Mouse (Mus musculus): ENCODE data around the gene Cisd3. TPM values are rescaled to one million over a fixed set of nuclear protein-coding genes. Genes with fewer than 3 reads are reported as not detected.

Cisd3 gene
- polyA plus RNA-seq, 1 experiment from 2014 or later, result 120 TPM

DNA sequence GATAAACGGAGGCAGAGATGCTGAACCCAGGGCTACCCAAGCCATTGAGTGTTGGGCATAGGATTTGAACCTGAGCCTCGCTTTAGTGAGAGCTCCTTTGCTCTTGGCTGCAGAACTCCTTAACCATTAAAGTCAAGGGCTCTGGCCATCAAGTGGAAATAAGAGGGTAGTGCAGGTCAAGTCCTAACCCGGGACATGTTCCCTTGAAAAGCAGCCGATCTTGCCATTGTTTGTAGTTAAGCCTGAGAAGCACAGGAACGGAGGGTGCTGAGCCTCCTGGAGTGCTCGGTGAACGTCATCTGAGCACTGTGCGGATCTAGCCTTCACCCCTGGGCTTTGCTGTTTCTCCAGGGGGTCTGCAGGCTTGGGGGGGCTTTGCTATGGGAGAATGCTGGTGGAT lies 7.8 kb upstream of the Cisd3 start:
- Histone ChIP-seq H3K4me2 (ENCODE audit: low read depth, low read length) (no peak overlapping the region), H3K27ac (ENCODE audit: low read length) (no peak overlapping the region), H3K9ac (ENCODE audit: low read depth, low read length) (no peak overlapping the region), H3K36me3 (ENCODE audit: control insufficient read depth, insufficient read depth, low read length) (peaks cover 28% of the 10 kb centered on the region), H3K4me3 (ENCODE audit: low read length) (no peak overlapping the region), H3K4me1 (ENCODE audit: control insufficient read depth, insufficient read depth, low read length) (no peaks in the 10 kb centered on the region), H3K9me3 (ENCODE audit: control insufficient read depth, low read length) (no peaks in the 10 kb centered on the region), H3K27me3 (replicated peaks; ENCODE audit: control insufficient read depth, insufficient read depth, low read length) (no peaks in the 10 kb centered on the region)
- 73% methylated on average over 8 of the region's 8 CpGs for WGBS
- ATAC-seq, result no peak

DNA sequence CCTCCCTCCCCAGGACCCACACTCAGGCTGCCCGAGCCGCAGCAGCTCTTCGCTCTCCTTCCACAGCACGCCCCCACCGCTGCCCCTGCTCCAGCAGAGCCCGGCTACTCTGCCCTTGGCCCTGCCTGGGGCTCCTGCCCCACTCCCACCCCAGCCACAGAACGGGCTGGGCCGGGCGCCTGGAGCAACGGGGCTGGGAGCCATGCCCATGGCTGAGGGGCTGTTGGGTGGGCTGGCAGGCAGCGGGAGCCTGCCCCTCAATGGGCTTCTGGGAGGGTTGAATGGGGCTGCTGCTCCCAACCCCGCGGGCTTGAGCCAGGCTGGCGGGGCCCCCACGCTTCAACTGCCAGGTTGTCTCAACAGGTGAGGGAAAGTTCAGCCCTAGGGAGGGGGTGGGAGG lies 7.3 kb upstream of the Cisd3 start:
- Histone ChIP-seq H3K9me3 (ENCODE audit: control insufficient read depth, low read length) (no peaks in the 10 kb centered on the region), H3K36me3 (ENCODE audit: control insufficient read depth, insufficient read depth, low read length) (peaks cover 28% of the 10 kb centered on the region), H3K27ac (ENCODE audit: low read length) (no peak overlapping the region), H3K9ac (ENCODE audit: low read depth, low read length) (no peak overlapping the region), H3K4me1 (ENCODE audit: control insufficient read depth, insufficient read depth, low read length) (no peaks in the 10 kb centered on the region), H3K4me2 (ENCODE audit: low read depth, low read length) (no peak overlapping the region), H3K4me3 (ENCODE audit: low read length) (no peak overlapping the region), H3K27me3 (replicated peaks; ENCODE audit: control insufficient read depth, insufficient read depth, low read length) (no peaks in the 10 kb centered on the region)
- WGBS, result 86% methylated on average over 15 of the region's 15 CpGs
- no peak for ATAC-seq

DNA sequence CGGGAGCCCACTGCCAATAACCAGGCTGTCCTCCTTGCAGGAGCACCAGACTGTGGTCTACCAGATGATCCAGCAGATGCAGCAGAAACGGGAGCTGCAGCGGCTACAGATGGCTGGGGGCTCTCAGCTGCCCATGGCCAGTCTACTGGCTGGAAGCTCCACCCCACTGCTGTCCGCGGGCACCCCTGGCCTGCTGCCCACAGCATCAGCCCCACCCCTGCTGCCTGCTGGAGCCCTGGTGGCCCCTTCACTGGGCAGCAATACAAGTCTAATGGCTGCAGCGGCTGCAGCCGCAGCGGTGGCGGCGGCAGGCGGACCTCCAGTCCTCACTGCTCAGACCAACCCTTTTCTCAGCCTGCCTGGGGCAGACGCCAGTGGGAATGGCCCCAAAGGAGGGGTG lies 5.2 kb upstream of the Cisd3 start:
- H3K4me3 ChIP-seq (ENCODE audit: low read length), result no peak overlapping the region

DNA sequence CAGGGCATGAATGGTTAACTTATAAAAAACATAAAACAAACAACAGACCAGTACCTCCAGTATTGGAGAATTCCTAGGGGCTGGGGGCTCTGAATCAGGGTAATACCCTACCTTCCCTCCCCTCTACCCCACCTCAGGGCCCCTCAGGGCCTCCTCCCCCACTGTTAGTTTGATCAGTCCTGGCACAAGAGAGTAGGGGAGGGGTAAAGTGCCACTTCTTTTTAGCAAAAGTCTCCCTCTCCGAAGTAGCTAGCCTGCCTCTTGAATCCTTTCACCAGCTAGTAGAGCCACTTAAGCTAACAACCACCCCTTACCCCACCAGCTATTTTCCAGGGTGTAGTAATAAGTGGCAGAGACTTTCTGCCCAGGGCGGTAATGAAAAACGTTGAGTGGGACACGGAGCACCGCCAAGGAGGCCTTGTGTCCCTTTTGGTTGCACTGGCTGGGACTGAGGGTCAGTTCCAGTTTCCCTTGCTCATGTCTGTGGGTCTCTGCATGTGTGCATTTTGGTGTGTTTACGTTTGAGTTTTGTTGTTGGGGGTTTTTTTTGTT lies 3.0 kb upstream of the Cisd3 start:
- 69% methylated on average over 6 of the region's 6 CpGs for WGBS
- Histone ChIP-seq H3K27me3 (replicated peaks; ENCODE audit: control insufficient read depth, insufficient read depth, low read length) (no peaks in the 10 kb centered on the region), H3K4me3 (ENCODE audit: low read length) (no peak overlapping the region), H3K9me3 (ENCODE audit: control insufficient read depth, low read length) (no peaks in the 10 kb centered on the region), H3K36me3 (ENCODE audit: control insufficient read depth, insufficient read depth, low read length) (peaks cover 15% of the 10 kb centered on the region), H3K27ac (ENCODE audit: low read length) (no peak overlapping the region), H3K4me1 (ENCODE audit: control insufficient read depth, insufficient read depth, low read length) (peaks cover 18% of the 10 kb centered on the region), H3K4me2 (ENCODE audit: low read depth, low read length) (no peak overlapping the region), H3K9ac (ENCODE audit: low read depth, low read length) (no peak overlapping the region)
- ATAC-seq, result no peak

More for the DNA sequence above, 5.2 kb upstream of the Cisd3 start:
- Histone ChIP-seq H3K9ac (ENCODE audit: low read depth, low read length) (no peak overlapping the region), H3K36me3 (ENCODE audit: control insufficient read depth, insufficient read depth, low read length) (peaks cover 19% of the 10 kb centered on the region), H3K9me3 (ENCODE audit: control insufficient read depth, low read length) (no peaks in the 10 kb centered on the region), H3K27me3 (replicated peaks; ENCODE audit: control insufficient read depth, insufficient read depth, low read length) (no peaks in the 10 kb centered on the region), H3K4me1 (ENCODE audit: control insufficient read depth, insufficient read depth, low read length) (peaks cover 9% of the 10 kb centered on the region; the same call in 1 of the 2 replicates), H3K27ac (ENCODE audit: low read length) (no peak overlapping the region), H3K4me2 (ENCODE audit: low read depth, low read length) (no peak overlapping the region)
- WGBS, result 77% methylated on average over 12 of the region's 12 CpGs
- ATAC-seq, result no peak

DNA sequence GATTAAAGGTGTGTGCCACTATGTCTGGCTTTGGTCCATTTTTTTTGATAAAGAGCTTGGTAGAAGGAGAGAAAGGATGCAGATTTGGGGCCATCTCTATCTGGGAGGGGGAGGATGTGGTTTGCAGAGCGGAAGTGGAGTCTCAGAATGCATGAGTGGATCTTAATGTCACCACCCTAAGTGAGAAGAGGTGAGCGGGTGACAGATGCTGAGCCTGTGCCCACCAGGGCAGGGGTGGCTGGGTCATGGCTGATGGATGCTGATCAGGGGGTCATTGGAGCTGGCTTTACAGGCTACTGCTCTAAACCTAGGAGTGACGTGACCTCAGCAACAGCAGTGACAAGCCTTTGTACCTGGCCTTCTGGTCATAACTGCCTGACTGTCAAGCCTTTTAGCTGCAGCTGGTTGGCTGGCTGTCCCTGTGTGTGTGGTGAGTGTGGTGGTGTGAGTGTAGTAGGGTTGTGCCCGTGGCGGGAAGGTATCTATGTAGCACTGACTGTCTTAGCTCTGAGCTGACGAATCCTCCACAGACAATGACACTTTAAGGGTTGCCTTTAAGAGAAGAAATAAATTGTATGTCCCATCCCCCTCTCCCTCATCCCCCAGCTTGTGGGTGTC lies 1.5 kb upstream of the Cisd3 start:
- H3K9me3 ChIP-seq (ENCODE audit: control insufficient read depth, low read length), result no peaks in the 10 kb centered on the region
- H3K4me1 ChIP-seq (ENCODE audit: control insufficient read depth, insufficient read depth, low read length), result peaks cover 18% of the 10 kb centered on the region
- 83% methylated on average over 6 of the region's 6 CpGs for WGBS
- H3K4me2 ChIP-seq (ENCODE audit: low read depth, low read length), result no peak overlapping the region
- no peak for ATAC-seq
- peaks cover 11% of the 10 kb centered on the region for H3K36me3 ChIP-seq (ENCODE audit: control insufficient read depth, insufficient read depth, low read length)
- no peak overlapping the region for H3K4me3 ChIP-seq (ENCODE audit: low read length)
- no peaks in the 10 kb centered on the region for H3K27me3 ChIP-seq (replicated peaks; ENCODE audit: control insufficient read depth, insufficient read depth, low read length)
- H3K9ac ChIP-seq (ENCODE audit: low read depth, low read length), result no peak overlapping the region
- H3K27ac ChIP-seq (ENCODE audit: low read length), result no peak overlapping the region

DNA sequence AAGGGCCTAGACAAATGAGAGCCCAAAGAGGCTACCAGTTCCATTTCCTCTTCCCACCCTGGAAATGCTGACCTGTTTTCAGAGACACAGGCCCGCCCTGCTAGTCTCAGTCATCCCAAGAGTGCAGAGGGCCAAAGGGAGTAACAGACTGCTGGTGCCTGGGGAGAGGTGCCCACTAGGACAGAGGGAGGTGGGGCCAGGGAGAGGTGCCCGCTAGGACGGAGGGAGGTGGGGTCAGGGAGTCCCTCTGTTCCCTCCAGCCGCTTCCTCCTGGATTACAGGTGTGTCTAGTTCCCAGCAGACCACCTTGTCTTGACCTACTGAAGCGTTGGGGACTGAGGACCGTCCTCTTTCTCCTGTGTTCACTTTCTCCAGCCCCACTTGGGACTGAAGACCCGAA lies 860 bp upstream of the Cisd3 start:
- ATAC-seq, result no peak
- Histone ChIP-seq H3K4me2 (ENCODE audit: low read depth, low read length) (no peak overlapping the region), H3K36me3 (ENCODE audit: control insufficient read depth, insufficient read depth, low read length) (peaks cover 5% of the 10 kb centered on the region; the same call in 1 of the 2 replicates), H3K4me3 (ENCODE audit: low read length) (no peak overlapping the region), H3K4me1 (ENCODE audit: control insufficient read depth, insufficient read depth, low read length) (peaks cover 18% of the 10 kb centered on the region), H3K9ac (ENCODE audit: low read depth, low read length) (peak overlapping the region; percentile 54; the same call in 1 of the 2 replicates), H3K27me3 (replicated peaks; ENCODE audit: control insufficient read depth, insufficient read depth, low read length) (no peaks in the 10 kb centered on the region), H3K9me3 (ENCODE audit: control insufficient read depth, low read length) (no peaks in the 10 kb centered on the region), H3K27ac (ENCODE audit: low read length) (peak overlapping the region; percentile 63; the same call in 1 of the 2 replicates)
- 35% methylated on average over 7 of the region's 7 CpGs for WGBS

DNA sequence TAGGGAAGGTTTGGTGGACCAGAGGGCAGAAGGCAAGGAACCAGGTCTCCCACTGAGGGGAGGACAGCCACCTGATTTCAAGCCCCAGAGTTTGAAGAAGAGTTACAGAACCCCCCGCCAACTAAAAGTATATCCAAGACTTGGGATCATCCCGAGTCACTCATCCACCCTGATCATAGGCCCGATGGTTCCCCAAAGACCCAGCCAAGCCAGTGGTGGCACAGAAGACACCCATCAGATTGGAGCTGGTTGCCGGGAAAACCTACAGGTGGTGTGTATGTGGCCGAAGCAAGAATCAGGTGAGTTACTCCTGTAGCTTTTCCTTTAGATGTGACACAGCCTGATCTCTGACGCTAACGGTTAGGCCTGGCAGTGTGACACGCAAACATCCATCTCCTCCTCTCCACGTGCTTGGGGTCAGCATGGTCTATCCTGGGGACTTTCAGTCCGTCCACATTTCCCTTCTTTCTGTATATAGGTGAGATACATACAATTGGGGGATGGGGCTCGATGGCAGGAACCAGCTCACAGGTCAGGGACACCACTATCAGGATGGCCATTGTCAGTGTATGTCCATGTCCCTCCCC lies 789 bp downstream of the Cisd3 start:
- no peak for ATAC-seq
- H3K9ac ChIP-seq (ENCODE audit: low read depth, low read length), result peak overlapping the region; percentile 54
- WGBS, result 63% methylated on average over 11 of the region's 11 CpGs
- H3K27me3 ChIP-seq (replicated peaks; ENCODE audit: control insufficient read depth, insufficient read depth, low read length), result no peaks in the 10 kb centered on the region
- H3K4me1 ChIP-seq (ENCODE audit: control insufficient read depth, insufficient read depth, low read length), result peaks cover 18% of the 10 kb centered on the region
- H3K4me3 ChIP-seq (ENCODE audit: low read length), result peak overlapping the region; percentile 34
- H3K36me3 ChIP-seq (ENCODE audit: control insufficient read depth, insufficient read depth, low read length), result peaks cover 12% of the 10 kb centered on the region
- H3K27ac ChIP-seq (ENCODE audit: low read length), result peak overlapping the region; percentile 62; the same call in 1 of the 2 replicates
- H3K4me2 ChIP-seq (ENCODE audit: low read depth, low read length), result peak overlapping the region; percentile 50
- H3K9me3 ChIP-seq (ENCODE audit: control insufficient read depth, low read length), result no peaks in the 10 kb centered on the region

DNA sequence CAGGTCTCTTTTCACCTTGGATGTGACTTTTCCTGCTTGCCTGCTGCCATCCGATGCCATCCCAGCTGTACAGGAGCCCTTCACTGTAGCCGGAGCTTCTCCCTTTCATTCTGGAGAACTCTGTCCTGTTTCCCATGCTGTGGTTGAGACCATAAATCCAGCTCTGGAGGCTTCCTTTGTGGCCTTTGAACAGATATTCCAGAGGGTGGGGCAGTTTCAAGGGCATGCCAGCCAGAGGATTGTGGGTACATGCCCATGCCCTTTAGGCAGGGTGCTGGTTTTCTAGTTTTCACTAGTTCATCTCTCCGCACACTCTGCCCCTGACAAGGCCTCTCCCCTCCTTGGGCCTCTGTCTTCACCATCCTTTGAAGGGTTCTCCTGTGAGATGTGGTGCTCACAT lies 1.4 kb downstream of the Cisd3 start:
- H3K27ac ChIP-seq (ENCODE audit: low read length), result peak overlapping the region; percentile 62; the same call in 1 of the 2 replicates
- H3K4me1 ChIP-seq (ENCODE audit: control insufficient read depth, insufficient read depth, low read length), result peaks cover 18% of the 10 kb centered on the region

DNA sequence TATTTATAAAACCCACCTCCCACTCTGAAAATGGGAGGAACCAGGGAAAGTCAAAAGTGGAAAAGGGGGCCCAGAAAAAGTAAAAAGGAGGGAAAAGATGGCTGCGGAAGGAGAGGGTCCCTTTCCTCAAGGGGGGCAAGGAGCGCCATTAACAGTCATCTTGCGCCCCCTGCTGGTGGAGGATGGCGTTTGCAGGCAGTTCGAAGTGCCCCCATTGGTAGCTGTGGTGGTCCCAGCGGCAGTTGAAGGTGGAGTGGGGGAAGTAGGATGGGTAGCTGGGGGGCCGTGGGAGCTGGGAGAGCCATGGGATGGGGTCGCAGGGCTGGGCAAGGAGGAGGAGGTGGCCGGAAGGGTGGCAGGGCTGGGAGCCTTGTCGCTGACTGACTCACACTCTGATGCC lies 4.2 kb downstream of the Cisd3 start:
- peaks cover 31% of the 10 kb centered on the region for H3K4me1 ChIP-seq (ENCODE audit: control insufficient read depth, insufficient read depth, low read length)
- no peak overlapping the region for H3K4me2 ChIP-seq (ENCODE audit: low read depth, low read length)
- H3K4me3 ChIP-seq (ENCODE audit: low read length), result no peak overlapping the region
- no peaks in the 10 kb centered on the region for H3K9me3 ChIP-seq (ENCODE audit: control insufficient read depth, low read length)
- no peaks in the 10 kb centered on the region for H3K27me3 ChIP-seq (replicated peaks; ENCODE audit: control insufficient read depth, insufficient read depth, low read length)
- H3K36me3 ChIP-seq (ENCODE audit: control insufficient read depth, insufficient read depth, low read length), result peaks cover 17% of the 10 kb centered on the region
- no peak for ATAC-seq
- 33% methylated on average over 10 of the region's 10 CpGs for WGBS
- H3K27ac ChIP-seq (ENCODE audit: low read length), result no peak overlapping the region
- no peak overlapping the region for H3K9ac ChIP-seq (ENCODE audit: low read depth, low read length)

More for the DNA sequence above, 1.4 kb downstream of the Cisd3 start:
- Histone ChIP-seq H3K36me3 (ENCODE audit: control insufficient read depth, insufficient read depth, low read length) (peaks cover 15% of the 10 kb centered on the region), H3K4me3 (ENCODE audit: low read length) (peak overlapping the region; percentile 34), H3K9ac (ENCODE audit: low read depth, low read length) (peak overlapping the region; percentile 54; the same call in 1 of the 2 replicates), H3K9me3 (ENCODE audit: control insufficient read depth, low read length) (no peaks in the 10 kb centered on the region), H3K4me2 (ENCODE audit: low read depth, low read length) (peak overlapping the region; percentile 50), H3K27me3 (replicated peaks; ENCODE audit: control insufficient read depth, insufficient read depth, low read length) (no peaks in the 10 kb centered on the region)
- WGBS, result 64% methylated on average over 3 of the region's 3 CpGs
- ATAC-seq, result 0 out of 2 replicates have a peak, but pooled peaks have one; percentile 10

Data from intestine, embryonic 16.5 days (tissue).